Mouse (Mus musculus) testis, adult 2 months (tissue): Measurements from ENCODE around the gene Lama1.

ENCODE experiments used
- CTCF ChIP-seq: fragments of 200-500 bp; IDR thresholded peaks from 2 replicates; pipeline ENCODE4 v1.5.1; 2012; ENCODE audit warnings: low read depth, mild to moderate bottlenecking, inconsistent platforms, low read length, moderate library complexity; ENCODE audit not compliant: control insufficient read depth, insufficient read depth, insufficient replicate concordance
- POLR2A ChIP-seq: fragments of 200-500 bp; IDR thresholded peaks from 2 replicates; pipeline ENCODE4 v1.6.1; 2012; ENCODE audit warnings: low read depth, mild to moderate bottlenecking, inconsistent platforms, low read length, moderate library complexity; ENCODE audit not compliant: control insufficient read depth

GRCm38 (mm10) chr17:67866541-67867241 is 169.6 kb downstream of the Lama1 start:
- no peak for TF ChIP-seq CTCF
- TF ChIP-seq POLR2A: no peak
